Mouse (Mus musculus) heart, embryonic 16.5 days (tissue): ENCODE measurements around the gene Olfr1051. TPM values are rescaled to one million over a fixed set of nuclear protein-coding genes. Genes with fewer than 3 reads are reported as not detected.
"Not testable (repeated sequence)": the region's sequence is repeated elsewhere in the genome, so short reads cannot be mapped to it uniquely, and the experiment has no call there.

ENCODE experiments used
- ATAC-seq: fragments of 200-750 bp; cut with Nextera tagmentation; replicated peaks from 2 replicates; pipeline ENCODE4 v1.8.0; 2017; ENCODE audit warnings: moderate number of reproducible peaks; ENCODE audit not compliant: insufficient read depth, low FRiP score; ENCODE audit errors: extremely low read depth
- H3K27ac ChIP-seq: fragments of 300-500 bp; sonication (generic); 2 replicates; pipeline ENCODE4 v1.5.1; 2014; ENCODE audit warnings: mild to moderate bottlenecking, low read length, control low read depth, moderate library complexity
- H3K27me3 ChIP-seq: fragments of 300-500 bp; sonication (generic); 2 replicates; pipeline ENCODE4 v1.6.1; 2014; ENCODE audit warnings: low read length, mixed read lengths; ENCODE audit not compliant: control insufficient read depth, insufficient read depth
- H3K36me3 ChIP-seq: fragments of 300-500 bp; sonication (generic); 2 replicates; pipeline ENCODE4 v1.6.1; 2014; ENCODE audit not compliant: control insufficient read depth, insufficient read depth
- H3K4me1 ChIP-seq: fragments of 300-500 bp; sonication (generic); 2 replicates; pipeline ENCODE4 v1.6.1; 2014; ENCODE audit warnings: low read length, mixed read lengths; ENCODE audit not compliant: control insufficient read depth, insufficient read depth
- H3K4me2 ChIP-seq: fragments of 300-500 bp; sonication (generic); 2 replicates; pipeline ENCODE4 v1.6.1; 2014; ENCODE audit warnings: low read depth, mild to moderate bottlenecking, control low read depth, low read length
- H3K4me3 ChIP-seq: fragments of 300-500 bp; sonication (generic); 2 replicates; pipeline ENCODE4 v1.5.1; 2014; ENCODE audit warnings: mild to moderate bottlenecking, control low read depth, low read length
- H3K9ac ChIP-seq: fragments of 300-500 bp; sonication (generic); 2 replicates; pipeline ENCODE4 v1.6.1; 2014; ENCODE audit warnings: low read length, control low read depth
- H3K9me3 ChIP-seq: fragments of 300-500 bp; sonication (generic); replicated peaks from 2 replicates; pipeline ENCODE4 v1.6.1; 2016; ENCODE audit warnings: low read length; ENCODE audit not compliant: control insufficient read depth
- WGBS: fragments of 180-500 bp; shearing (Covaris S2); extraction: QIAGEN DNeasy Blood & Tissue Kit; methylation state at CpG from one replicate; pipeline ENCODE4 v1.1.7; 2014; 5-methylcytosine and 5-hydroxymethylcytosine counted together
- polyA plus RNA-seq: library from polyadenylated mRNA; unstranded; fragments of >200 nt; fragmentation: Nextera tagmentation; extraction: Ambion mirVana; gene quantifications from 2 replicates; pipeline ENCODE4 v1.2.1, GENCODE M21; 2015

Olfr1051 gene
- polyA plus RNA-seq, result not detected in 2 replicates

GRCm38 (mm10) chr2:86278988-86279387, at the start of gene Olfr1051:
Olfr1051 (minus strand) TSS chr2:86279088.
- not testable (repeated sequence) for ATAC-seq, H3K27me3 ChIP-seq, H3K36me3 ChIP-seq, H3K4me1 ChIP-seq, H3K27ac ChIP-seq, H3K4me2 ChIP-seq, H3K9me3 ChIP-seq, H3K9ac ChIP-seq, H3K4me3 ChIP-seq

DNA sequence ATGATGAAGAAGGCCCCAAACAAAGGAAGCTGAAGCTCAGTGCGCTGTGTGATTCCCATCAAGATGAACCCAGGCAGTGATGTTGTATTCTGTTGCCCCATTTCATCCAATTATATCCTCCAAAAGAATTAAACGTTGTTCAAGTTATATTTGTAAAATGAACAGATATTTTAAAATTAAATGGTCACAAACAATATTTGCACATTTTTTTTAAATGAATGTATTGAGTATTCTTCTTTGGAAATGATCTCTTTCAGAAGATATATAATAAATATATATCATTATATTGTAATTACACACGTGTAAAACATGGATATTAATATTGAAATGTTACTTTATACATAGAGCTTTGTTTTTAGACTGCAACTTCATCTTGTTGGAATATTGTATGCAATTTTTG, 36.3 kb upstream of the Olfr1051 start, which contains the start of gene Olfr1053:
TSS of gene Olfr1053 (minus strand) at position 101 of the 400 bp plus-strand sequence.
- Histone ChIP-seq H3K36me3 (no peaks in the 10 kb centered on the region), H3K27me3 (no peaks in the 10 kb centered on the region), H3K27ac (no peak within 1 kb of the TSS), H3K4me3 (no peak within 1 kb of the TSS), H3K4me1 (no peaks in the 10 kb centered on the region), H3K9ac (no peak within 1 kb of the TSS), H3K4me2 (no peak within 1 kb of the TSS), H3K9me3 (no peaks in the 10 kb centered on the region)
- no peak for ATAC-seq
- 46% methylated on average over 3 of the region's 3 CpGs for WGBS

GRCm38 (mm10) chr2:86292155-86292554, 13.3 kb upstream of the Olfr1051 start, which contains the start of gene Olfr1052:
Olfr1052 (plus strand) TSS chr2:86292455.
- no peak within 1 kb of the TSS for H3K4me3 ChIP-seq
- H3K9me3 ChIP-seq, result no peaks in the 10 kb centered on the region
- H3K4me2 ChIP-seq, result no peak within 1 kb of the TSS
- no peak for ATAC-seq
- no peaks in the 10 kb centered on the region for H3K27me3 ChIP-seq
- H3K9ac ChIP-seq, result no peak within 1 kb of the TSS
- no peaks in the 10 kb centered on the region for H3K36me3 ChIP-seq
- no peak within 1 kb of the TSS for H3K27ac ChIP-seq
- no peaks in the 10 kb centered on the region for H3K4me1 ChIP-seq

DNA sequence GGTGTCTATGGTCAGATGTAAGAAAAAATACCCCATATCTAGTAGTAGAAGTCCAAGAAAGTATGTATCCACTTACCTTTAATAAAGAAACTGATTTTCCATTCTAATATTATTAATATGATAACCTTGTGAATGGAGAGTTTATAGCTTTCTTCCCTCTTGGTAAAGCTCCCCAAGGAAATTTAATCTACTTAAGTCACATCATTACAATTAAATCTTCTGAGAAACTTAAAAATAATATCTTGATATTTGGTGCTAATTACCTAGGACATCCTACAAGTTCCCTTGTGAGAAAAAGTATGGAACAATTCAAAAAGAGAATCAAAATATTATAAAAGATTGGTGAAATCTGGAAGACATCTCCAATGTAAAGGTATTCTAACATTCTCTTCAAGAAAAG, 20.7 kb downstream of the Olfr1051 start, which contains the start of gene Olfr1049:
TSS of gene Olfr1049 (minus strand) at position 101 of the 400 bp plus-strand sequence.
- ATAC-seq, H3K27ac ChIP-seq, H3K9ac ChIP-seq, H3K4me3 ChIP-seq, H3K4me1 ChIP-seq, H3K27me3 ChIP-seq, H3K9me3 ChIP-seq, H3K4me2 ChIP-seq, H3K36me3 ChIP-seq: not testable (repeated sequence)

- Histone ChIP-seq H3K9ac (no peak within 1 kb of the TSS), H3K27ac (no peak within 1 kb of the TSS)
- no peak for ATAC-seq
These were observed 38.7 kb downstream of the Olfr1051 start, which contains the start of gene Olfr1048 for GRCm38 (mm10) chr2:86240189-86240588. Olfr1048 (minus strand) TSS chr2:86240289.

DNA sequence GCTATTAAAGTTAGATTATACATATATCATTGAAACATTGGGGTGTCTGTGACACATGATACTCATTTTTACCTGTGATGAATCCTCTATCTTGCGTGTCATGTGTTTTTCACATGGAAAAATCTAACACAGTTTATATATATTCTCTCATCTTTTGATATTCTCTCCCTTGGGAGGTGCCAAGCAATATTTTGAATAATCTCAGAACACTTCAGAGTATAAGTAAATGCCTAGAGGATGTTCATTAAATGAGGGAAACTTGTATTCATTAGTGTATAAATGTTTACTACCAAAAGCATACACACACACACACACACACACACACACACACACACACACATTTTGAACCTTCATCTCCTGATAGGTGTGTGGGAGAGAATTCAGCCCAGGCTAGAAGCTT, 47.6 kb downstream of the Olfr1051 start, which contains the start of gene Olfr1047:
TSS of gene Olfr1047 (minus strand) at position 101 of the 400 bp plus-strand sequence.
- no peak for ATAC-seq
- no peak within 1 kb of the TSS for H3K27ac ChIP-seq
- no peak within 1 kb of the TSS for H3K4me2 ChIP-seq
- H3K9ac ChIP-seq, result no peak within 1 kb of the TSS
- no peak within 1 kb of the TSS for H3K4me3 ChIP-seq
- H3K9me3 ChIP-seq, result no peaks in the 10 kb centered on the region
- H3K36me3 ChIP-seq, result no peaks in the 10 kb centered on the region
- H3K27me3 ChIP-seq, result no peaks in the 10 kb centered on the region
- 82% methylated on average over 1 of the region's 1 CpGs for WGBS
- no peaks in the 10 kb centered on the region for H3K4me1 ChIP-seq

More at GRCm38 (mm10) chr2:86240189-86240588, 38.7 kb downstream of the Olfr1051 start, which contains the start of gene Olfr1048:
- Histone ChIP-seq H3K4me3 (no peak within 1 kb of the TSS), H3K4me2 (no peak within 1 kb of the TSS), H3K9me3 (no peaks in the 10 kb centered on the region), H3K4me1 (no peaks in the 10 kb centered on the region), H3K36me3 (no peaks in the 10 kb centered on the region), H3K27me3 (no peaks in the 10 kb centered on the region)

Other genes starting within 250 kb of the Olfr1051 start
- 0.07 TPM in 1 of 2 replicates, not detected in the other for gene Olfr1034, start 233.2 kb downstream of the Olfr1051 start, polyA plus RNA-seq
- gene Olfr1036, start 205.1 kb downstream of the Olfr1051 start, polyA plus RNA-seq, result not detected in 2 replicates
- not detected in 2 replicates for gene Olfr1037, start 191.7 kb downstream of the Olfr1051 start, polyA plus RNA-seq
- not detected in 2 replicates for gene Olfr1039, start 143.2 kb downstream of the Olfr1051 start, polyA plus RNA-seq
- not detected in 2 replicates for gene Olfr1040, start 132.4 kb downstream of the Olfr1051 start, polyA plus RNA-seq
- gene Olfr1042, start 117.2 kb downstream of the Olfr1051 start, polyA plus RNA-seq, result not detected in 2 replicates
- not detected in 2 replicates for gene Olfr1043, start 111.6 kb downstream of the Olfr1051 start, polyA plus RNA-seq
- not detected in 2 replicates for gene Olfr1044, start 101.3 kb downstream of the Olfr1051 start, polyA plus RNA-seq
- not detected in 2 replicates for gene Olfr52, start 93.4 kb downstream of the Olfr1051 start, polyA plus RNA-seq
- not detected in 2 replicates for gene Olfr1045, start 76.1 kb downstream of the Olfr1051 start, polyA plus RNA-seq
- not detected in 2 replicates for gene Olfr1046, start 59.8 kb downstream of the Olfr1051 start, polyA plus RNA-seq
- gene Olfr1047, start 47.7 kb downstream of the Olfr1051 start, polyA plus RNA-seq, result not detected in 2 replicates
- not detected in 2 replicates for gene Olfr1048, start 38.8 kb downstream of the Olfr1051 start, polyA plus RNA-seq
- gene Olfr1049, start 20.8 kb downstream of the Olfr1051 start, polyA plus RNA-seq, result not detected in 2 replicates
- not detected in 2 replicates for gene Olfr1052, start 13.4 kb upstream of the Olfr1051 start, polyA plus RNA-seq
- gene Olfr1053, start 36.2 kb upstream of the Olfr1051 start, polyA plus RNA-seq, result not detected in 2 replicates
- not detected in 2 replicates for gene Olfr1054, start 56.3 kb upstream of the Olfr1051 start, polyA plus RNA-seq
- not detected in 2 replicates for gene Olfr1055, start 71.2 kb upstream of the Olfr1051 start, polyA plus RNA-seq
- not detected in 2 replicates for gene Olfr1056, start 83.4 kb upstream of the Olfr1051 start, polyA plus RNA-seq
- not detected in 2 replicates for gene Olfr1057, start 99.3 kb upstream of the Olfr1051 start, polyA plus RNA-seq
- not detected in 2 replicates for gene Olfr1058, start 109.5 kb upstream of the Olfr1051 start, polyA plus RNA-seq
- not detected in 2 replicates for gene Olfr1061, start 135.0 kb upstream of the Olfr1051 start, polyA plus RNA-seq
- not detected in 2 replicates for gene Olfr1062, start 147.7 kb upstream of the Olfr1051 start, polyA plus RNA-seq
- not detected in 2 replicates for gene Olfr1065, start 171.5 kb upstream of the Olfr1051 start, polyA plus RNA-seq
- not detected in 2 replicates for gene Olfr1066, start 177.2 kb upstream of the Olfr1051 start, polyA plus RNA-seq
- not detected in 2 replicates for gene Olfr228, start 208.3 kb upstream of the Olfr1051 start, polyA plus RNA-seq
- gene Olfr1076, start 229.4 kb upstream of the Olfr1051 start, polyA plus RNA-seq, result not detected in 2 replicates